Mouse (Mus musculus) brain, adult 2 months (tissue): ENCODE data around the gene Sass6.
A peak's percentile ranks its signal among the peaks of the same experiment; 100 is the strongest.
"Not testable (repeated sequence)": the region's sequence is repeated elsewhere in the genome, so short reads cannot be mapped to it uniquely, and the experiment has no call there.

ENCODE experiments used
- DNase-seq: peaks from one replicate; pipeline ENCODE4 v3.0.0; 2011; ENCODE audit warnings: low read depth, low spot score

The Sass6 gene

GRCm38 (mm10) chr3:116632971-116633370 lies 38.2 kb downstream of the Sass6 start:
- no peak for DNase-seq

- DNase-seq: no peak
Measured at GRCm38 (mm10) chr3:116634091-116634490, 39.3 kb downstream of the Sass6 start.

DNA sequence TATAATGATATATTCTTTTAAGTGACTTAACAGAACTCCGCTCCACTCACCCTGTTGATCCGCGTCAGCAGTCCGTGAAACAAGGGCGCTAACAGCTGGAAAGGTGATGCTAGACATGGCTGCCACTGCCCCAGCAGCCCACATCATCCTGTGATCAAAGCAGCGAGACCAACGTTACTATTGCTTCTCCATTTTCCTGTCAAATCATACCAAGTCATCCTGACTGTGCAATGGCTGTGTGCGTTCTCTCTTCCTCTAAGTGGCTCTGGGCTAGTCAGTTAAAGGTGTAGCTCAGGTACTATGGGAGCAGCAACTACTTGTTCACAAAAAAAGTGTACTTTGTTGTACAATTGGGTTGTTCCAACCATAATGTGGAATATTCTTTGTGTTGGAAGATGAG lies 40.1 kb downstream of the Sass6 start:
- DNase-seq: no peak

GRCm38 (mm10) chr3:116635799-116636198 lies 41.0 kb downstream of the Sass6 start:
- DNase-seq: no peak

DNA sequence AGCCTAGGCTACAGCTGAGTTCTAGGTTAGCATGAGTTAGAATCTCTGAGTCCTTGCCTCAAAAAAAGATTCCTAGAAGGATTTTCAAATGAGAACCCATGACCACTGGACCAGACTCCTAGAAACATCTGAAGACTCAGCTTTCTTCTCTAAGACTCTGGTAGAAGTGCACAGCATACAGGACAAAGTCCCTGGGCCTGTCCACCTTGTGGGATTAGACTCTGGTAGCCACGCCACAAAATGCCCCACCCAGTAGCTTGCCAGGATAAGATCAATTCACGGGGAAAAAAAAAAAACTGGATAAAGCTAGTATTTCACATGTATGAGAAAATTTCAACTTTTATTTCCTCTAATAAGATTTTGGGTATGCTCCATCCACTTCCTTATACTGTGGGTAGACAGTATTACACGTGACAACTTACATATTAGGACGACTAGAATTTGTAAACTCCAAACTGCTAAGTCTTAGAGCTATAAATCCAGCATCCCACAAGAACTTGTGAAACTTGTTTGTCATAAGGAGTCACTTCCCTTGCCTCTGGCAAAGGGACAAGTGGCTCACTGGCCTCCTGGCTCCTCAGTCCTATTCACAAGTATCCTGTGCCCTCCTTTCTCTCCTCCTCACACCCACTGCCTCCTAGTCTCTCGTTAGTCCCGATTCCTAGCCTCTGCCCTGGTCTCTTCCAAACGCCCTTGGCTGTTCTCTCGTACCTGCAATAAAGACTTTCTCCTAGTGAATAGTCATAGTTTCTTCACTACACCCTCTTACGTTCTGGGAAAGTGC lies 43.1 kb downstream of the Sass6 start:
- DNase-seq: no peak

DNA sequence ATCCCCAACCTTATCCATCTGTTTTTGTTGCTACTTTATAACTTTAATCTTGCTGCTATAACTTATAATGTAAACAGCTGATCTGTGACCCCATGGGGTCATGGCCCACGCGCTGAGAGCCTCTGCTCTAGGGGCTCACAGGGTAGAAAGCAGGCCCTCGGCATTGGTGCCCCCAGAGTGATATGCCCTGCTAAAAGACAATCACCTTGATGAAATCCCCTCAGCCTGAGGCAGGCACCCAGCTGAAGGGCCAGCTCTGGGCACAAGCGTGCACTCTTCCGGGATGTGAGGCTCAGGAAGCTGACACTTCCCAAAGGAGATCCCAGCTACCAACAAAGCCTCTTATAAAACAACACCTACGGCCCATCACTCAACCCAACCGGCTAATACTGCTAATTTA lies 43.8 kb downstream of the Sass6 start:
- DNase-seq: no peak

DNA sequence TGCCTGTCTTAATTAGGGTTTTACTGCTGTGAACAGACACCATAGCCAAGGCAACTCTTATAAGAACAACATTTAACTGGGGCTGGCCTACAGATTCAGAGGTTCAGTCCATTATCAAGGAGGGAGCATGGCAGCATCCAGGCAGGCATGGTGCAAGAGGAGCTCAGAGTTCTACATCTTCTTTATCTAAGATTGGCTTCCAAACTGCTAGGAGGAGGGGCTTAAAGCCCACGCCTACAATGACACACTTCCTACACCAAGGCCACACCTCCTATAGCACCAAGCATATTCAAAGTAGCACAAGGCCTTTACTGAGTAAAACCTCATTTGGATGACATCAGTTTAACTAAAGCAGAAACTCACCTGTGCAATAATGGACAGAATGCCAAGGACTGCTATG lies 45.2 kb downstream of the Sass6 start:
- DNase-seq: no peak

- DNase-seq: no peak
Measured at GRCm38 (mm10) chr3:116641811-116642371, 47.1 kb downstream of the Sass6 start.

DNA sequence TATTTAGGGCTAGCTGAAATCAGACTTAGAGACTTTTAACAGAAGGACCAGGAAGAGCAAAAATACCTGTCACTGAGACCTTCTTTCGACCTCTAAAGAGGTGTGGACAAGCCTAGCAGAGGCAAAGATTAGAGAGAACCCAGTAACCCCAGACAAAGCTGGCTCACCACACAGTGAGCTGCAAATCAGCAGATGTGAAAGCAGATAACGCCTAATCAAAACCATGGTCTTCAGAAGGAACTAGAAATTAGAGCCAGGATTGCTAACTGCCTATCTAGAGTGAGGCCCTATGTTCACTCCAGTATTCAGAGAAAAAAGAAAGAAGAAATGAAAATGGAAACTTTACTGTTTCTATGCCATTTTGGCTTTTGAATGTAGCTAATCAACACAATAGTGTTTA lies 47.6 kb downstream of the Sass6 start:
- DNase-seq: no peak

DNA sequence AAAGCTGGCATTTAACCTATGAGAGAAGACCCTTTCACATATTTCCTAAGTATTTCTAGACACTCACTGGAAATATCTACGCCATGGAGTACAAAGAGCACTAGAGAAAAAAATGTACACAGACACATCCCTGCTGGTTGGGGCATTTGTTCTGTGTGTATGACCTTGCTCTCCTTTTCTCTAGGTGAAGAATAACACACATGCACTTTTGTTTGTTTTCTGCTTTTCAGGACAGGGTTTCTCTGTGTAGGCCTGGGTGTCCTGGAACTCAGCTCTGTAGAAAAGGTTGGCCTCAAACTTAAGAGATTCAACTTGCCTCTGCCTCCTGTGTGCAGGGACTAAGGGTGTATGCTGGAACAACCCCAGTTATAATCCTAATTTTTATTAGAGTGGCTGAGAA lies 51.6 kb downstream of the Sass6 start:
- DNase-seq: no peak

- DNase-seq: no peak
Measured at GRCm38 (mm10) chr3:116648805-116649204, 54.0 kb downstream of the Sass6 start.

- peak; percentile 36 for DNase-seq
Measured at GRCm38 (mm10) chr3:116650698-116651097, 55.9 kb downstream of the Sass6 start.

DNA sequence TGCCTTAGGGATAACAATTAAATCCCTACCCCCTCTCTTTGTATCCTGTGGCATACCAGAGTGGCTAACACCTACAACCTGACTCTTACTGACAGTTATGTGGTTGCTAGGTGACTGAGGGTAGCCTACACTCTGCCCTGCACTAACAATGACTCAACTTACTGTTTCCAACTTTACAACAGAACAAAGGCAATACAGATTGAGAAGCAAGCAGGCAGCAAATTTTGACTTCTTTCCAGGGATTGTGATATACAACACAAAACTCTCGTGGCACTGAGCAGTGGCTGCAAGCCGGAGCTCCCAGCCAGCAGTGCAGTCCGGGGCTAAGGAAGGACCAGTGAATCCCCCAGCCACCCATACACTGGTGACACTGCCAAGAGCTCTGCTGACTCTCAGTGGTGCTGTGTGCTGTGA lies 57.3 kb downstream of the Sass6 start:
- peak; percentile 71 for DNase-seq

DNA sequence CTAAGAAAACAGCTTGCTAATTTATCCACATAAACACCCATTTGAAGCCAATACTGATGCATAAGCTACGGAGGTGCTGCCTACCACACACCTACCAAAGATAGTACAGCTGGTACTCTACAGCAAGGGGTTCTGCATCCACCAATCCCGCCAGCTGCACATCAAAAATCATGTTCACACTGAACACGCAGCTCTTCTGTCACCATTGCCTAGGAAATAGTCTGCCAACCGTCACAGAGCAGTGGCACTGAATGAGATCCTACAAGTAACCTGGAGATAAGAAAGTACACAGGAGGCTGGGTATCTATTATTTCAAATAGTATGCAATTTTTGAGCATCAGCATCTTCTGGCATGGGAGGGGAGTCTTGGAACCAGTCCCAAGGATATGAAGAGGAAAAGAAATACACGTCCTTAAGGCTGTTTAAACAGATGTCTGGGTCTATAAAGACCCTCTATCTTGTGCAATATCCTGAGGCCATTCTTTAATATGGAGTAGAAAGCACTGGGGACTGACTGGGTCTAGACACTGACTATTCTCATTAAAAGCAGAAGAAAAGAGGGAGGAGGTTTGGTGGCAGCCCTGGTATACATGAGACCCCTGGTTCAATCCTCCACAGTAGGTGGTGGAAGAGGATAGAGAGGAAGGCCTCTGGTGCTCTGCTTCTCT lies 58.6 kb downstream of the Sass6 start:
- peak; percentile 37 for DNase-seq

DNA sequence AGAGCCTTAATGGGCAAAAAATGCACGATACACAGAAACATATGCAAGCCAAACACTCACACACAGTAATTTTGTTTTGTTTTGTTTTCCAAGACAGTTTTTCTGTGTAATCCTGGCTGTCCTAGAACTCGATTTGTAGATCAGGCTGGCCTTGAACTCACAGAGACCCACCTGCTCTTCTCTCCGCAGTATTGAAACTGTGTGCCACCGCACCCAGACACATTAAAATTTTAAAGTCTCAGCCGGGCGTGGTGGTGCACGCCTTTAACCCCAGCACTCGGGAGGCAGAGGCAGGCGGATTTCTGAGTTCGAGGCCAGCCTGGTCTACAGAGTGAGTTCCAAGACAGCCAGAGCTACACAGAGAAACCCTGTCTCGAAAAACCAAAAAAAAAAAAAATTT lies 59.3 kb downstream of the Sass6 start:
- DNase-seq: not testable (repeated sequence)

DNA sequence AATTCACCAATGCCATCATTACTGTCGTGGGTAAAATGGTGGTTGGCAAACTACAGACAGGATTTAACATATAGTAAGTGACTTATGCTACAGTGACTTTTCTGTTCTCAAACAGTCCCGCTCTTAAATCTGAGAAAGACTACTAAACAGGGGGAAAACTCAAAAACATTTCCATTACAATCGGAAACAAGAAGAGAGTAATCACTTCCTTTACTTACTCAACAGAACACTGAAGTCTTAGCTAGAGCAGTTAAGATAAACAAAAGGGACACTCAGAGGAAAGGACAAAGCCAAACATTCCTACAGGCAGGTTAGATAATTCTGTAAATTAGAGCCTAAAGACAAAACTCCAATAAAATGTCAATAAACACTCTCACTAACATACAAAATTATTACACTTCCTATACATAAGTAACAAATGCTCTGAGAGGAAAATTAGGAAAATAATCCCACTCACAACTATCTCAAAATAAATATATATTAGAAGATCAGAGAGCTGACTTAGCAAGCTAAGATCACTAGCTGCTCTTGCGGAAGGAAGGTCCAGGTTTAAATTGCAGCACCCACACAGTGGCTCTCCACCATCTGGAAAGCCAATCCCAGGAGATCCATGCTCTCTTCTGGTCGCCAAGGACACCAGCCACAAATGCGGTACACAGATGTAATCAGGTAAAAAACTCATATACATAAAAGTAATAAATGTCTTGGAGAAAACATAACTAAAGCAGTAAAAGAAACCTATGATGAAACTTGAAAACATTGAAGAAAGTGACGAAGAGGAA lies 61.6 kb downstream of the Sass6 start:
- DNase-seq: no peak

GRCm38 (mm10) chr3:116658928-116659565 lies 64.3 kb downstream of the Sass6 start:
- no peak for DNase-seq

DNA sequence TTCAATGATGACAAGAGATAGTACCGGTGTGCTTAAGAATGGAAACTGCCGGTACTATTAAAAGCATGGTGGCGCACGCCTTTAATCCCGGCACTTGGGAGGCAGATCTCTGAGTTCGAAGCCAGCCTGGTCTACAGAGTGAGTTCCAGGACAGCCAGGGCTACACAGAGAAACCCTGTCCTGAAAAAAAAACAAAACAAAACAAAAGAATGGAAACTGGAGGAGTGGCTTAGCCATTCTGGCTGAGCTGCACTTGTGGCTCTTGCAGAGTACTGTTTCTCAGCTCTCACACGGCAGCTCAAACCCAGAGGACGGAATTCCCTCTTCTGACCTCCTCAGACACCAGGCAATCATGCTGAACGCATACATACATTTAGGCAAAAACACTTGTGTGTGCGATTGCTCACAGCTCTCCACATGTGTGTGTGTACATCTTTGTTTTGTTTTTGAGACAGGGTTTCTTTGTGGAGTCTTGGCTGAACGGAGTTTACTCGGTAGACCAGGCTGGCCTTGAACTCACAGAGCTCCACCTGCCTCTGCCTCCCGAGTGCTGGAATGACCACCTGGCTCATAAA lies 65.2 kb downstream of the Sass6 start:
- no peak for DNase-seq

DNA sequence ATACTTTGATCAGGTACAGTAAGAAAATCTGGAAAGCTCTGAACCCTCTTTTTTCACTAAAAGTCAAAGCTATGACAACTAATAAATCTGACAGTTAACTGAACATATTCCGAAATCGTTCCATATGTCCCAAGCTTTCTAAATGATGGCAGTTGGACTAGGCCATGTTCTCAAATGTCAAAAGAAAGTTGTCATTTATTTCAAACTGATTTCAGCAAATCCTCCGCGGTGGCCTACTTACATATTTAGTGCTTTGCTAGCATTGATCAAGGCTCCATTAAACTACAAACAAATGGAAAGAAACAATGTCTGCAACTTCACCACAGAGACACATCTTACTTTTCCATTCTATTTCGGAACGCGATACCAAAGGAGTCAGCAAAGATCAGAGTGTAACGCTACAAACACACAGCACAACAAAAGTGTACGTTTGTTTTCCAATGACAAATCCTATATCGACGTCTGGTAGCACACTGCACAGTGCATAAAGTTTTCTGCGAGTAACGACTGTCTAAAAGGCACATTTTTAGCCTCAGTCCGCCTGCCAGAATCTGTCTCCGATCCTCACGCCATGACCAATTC lies 66.6 kb downstream of the Sass6 start:
- peak; percentile 21 for DNase-seq

DNA sequence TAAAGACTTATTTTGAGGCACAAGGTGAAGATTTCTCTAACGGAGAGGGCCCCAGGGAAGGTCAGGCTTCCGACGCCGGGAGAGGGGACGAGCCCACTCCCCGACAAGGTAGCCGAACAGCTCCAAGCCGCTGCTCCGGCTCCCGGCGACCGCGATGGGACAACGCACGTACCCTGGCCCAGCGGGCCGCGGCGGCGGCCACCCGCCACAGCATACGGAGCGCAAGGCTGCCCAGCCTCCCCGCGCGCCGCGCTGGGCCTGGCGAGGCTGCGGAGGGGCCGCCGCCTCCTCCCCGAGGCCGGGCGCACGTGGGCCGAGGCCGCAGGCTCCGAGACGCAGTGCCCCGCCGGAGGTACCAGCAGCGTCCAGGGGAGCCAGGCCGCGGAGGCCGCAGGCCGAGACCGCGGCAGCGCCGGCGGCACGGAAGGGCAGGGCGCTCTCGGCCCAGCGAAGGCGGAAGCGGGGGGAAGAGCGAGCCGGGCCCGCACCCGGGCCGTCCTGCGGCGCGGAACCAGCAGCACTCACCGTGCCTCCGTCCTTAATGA lies 67.2 kb downstream of the Sass6 start:
- no peak for DNase-seq

- peak; percentile 98 for DNase-seq
Measured at GRCm38 (mm10) chr3:116662463-116662863, 67.7 kb downstream of the Sass6 start, which contains the start of gene Mfsd14a. TSS of gene Mfsd14a (minus strand) at chr3:116662677.
